28 mouse cellular contexts compared by ENCODE assay signal in genomic region chr19:3540254-3540653, GRCm38 (mm10).
"Had no signal": no experiment of that assay in that cellular context is flagged by ENCODE, and none has a peak within 500 bp of the region (broad histone marks: within the 10 kb centered on the region; RNA-seq: fewer than 3 reads in every experiment).

No protein-coding gene starts in this region.

- H3K4me3 ChIP-seq: embryonic facial prominence, embryonic 10.5 days; embryonic facial prominence, embryonic 12.5 days; embryonic facial prominence, embryonic 13.5 days; embryonic facial prominence, embryonic 15.5 days; erythroblast, embryonic 14.5 days; forebrain, embryonic 10.5 days; forebrain, embryonic 12.5 days; forebrain, embryonic 13.5 days; forebrain, embryonic 15.5 days; gastrocnemius, adult 2 months; heart, adult 2 months had no signal

- H3K9ac ChIP-seq: embryonic facial prominence, embryonic 12.5 days; embryonic facial prominence, embryonic 13.5 days; embryonic facial prominence, embryonic 15.5 days; forebrain, embryonic 12.5 days; forebrain, embryonic 13.5 days; forebrain, embryonic 15.5 days; forebrain, postnatal 0 days had no signal

- H3K27ac ChIP-seq: embryonic facial prominence, embryonic 10.5 days; embryonic facial prominence, embryonic 12.5 days; embryonic facial prominence, embryonic 13.5 days; embryonic facial prominence, embryonic 15.5 days; forebrain, embryonic 10.5 days; forebrain, embryonic 12.5 days; forebrain, embryonic 13.5 days; forebrain, embryonic 15.5 days; gastrocnemius, adult 2 months; heart, adult 2 months had no signal

- H3K9me3 ChIP-seq: embryonic facial prominence, embryonic 10.5 days; embryonic facial prominence, embryonic 12.5 days; embryonic facial prominence, embryonic 13.5 days; embryonic facial prominence, embryonic 15.5 days; forebrain, embryonic 10.5 days; forebrain, embryonic 12.5 days; forebrain, embryonic 13.5 days; forebrain, embryonic 15.5 days had no signal

- ATAC-seq: forebrain, embryonic 13.5 days; forebrain, embryonic 14.5 days; forebrain, embryonic 15.5 days; forebrain, embryonic 16.5 days; forebrain, postnatal 0 days had no signal

- H3K27me3 ChIP-seq: embryonic facial prominence, embryonic 12.5 days; embryonic facial prominence, embryonic 13.5 days; embryonic facial prominence, embryonic 15.5 days; forebrain, embryonic 12.5 days; forebrain, embryonic 13.5 days; forebrain, embryonic 15.5 days had no signal

- DNase-seq: cerebellum, adult 2 months; cerebellum, adult 8-10 months; cerebellum, adult 9-10 months; cerebellum, adult 9-11 months; cerebellum, postnatal 10 days; cerebellum, postnatal 14 days; cerebellum, postnatal 25 days; cerebellum, postnatal 36 days; embryo, embryonic 11 days; forebrain, postnatal 0 days; gastrocnemius, adult 2 months; gastrocnemius, postnatal 10 days; gastrocnemius, postnatal 14 days; gastrocnemius, postnatal 25 days; gastrocnemius, postnatal 36 days; heart, adult 18-20 months; heart, adult 2 months had no signal

- H3K4me1 ChIP-seq: embryonic facial prominence, embryonic 10.5 days; embryonic facial prominence, embryonic 12.5 days; forebrain, embryonic 10.5 days; forebrain, embryonic 12.5 days had no signal

- H3K4me2 ChIP-seq: embryonic facial prominence, embryonic 12.5 days; embryonic facial prominence, embryonic 13.5 days; embryonic facial prominence, embryonic 15.5 days; forebrain, embryonic 12.5 days; forebrain, embryonic 13.5 days; forebrain, embryonic 15.5 days had no signal
